Mouse (Mus musculus) left cerebral cortex, postnatal 25 days (tissue): ENCODE measurements at regions not wholly inside any gene's neighbourhood (a gene's known extent, or its start where the extent isn't known, plus 50 kb on each side); places are given as distances from the start of the nearest gene placed in this dataset.

Experiments used
- DNase-seq, 2 experiments: peaks; one replicate each; pipeline ENCODE4 v3.0.0; 2022; ENCODE audit warnings: low spot score in 2 of 2, mixed read lengths in 1 of 2
- intact Hi-C: fragments of 180-260 bp; cut with DNase I; formaldehyde crosslinking; loops from one replicate; pipeline ENCODE4 v1.15.1; 2025

GRCm38 (mm10) chr11:89247991-89248390, 54.1 kb downstream of the Nog start:
- intact Hi-C loops, result no loop called here
- no peak for DNase-seq

- intact Hi-C loops, result loop anchor here (2.0 kb wide), 1 partner anchor 61 kb away; no protein-coding TSS in a partner anchor
- DNase-seq, result peak; percentile 10 to 20
These were observed 58.8 kb downstream of the Nog start for GRCm38 (mm10) chr11:89243370-89243769.

- DNase-seq, result no peak
- intact Hi-C loops, result loop anchor here (2.0 kb wide), 1 partner anchor 63 kb away; no protein-coding TSS in a partner anchor
These were observed 60.0 kb downstream of the Nog start for GRCm38 (mm10) chr11:89242130-89242529.

- DNase-seq, result peak in 1 of 2 experiments; percentile 34
- intact Hi-C loops, result no loop called here
These were observed 62.2 kb downstream of the Nog start for GRCm38 (mm10) chr11:89239891-89240290.

- intact Hi-C loops, result no loop called here
- DNase-seq, result no peak
These were observed 65.2 kb downstream of the Nog start for GRCm38 (mm10) chr11:89236904-89237303.

- intact Hi-C loops, result no loop called here
These were observed 69.2 kb downstream of the Nog start for GRCm38 (mm10) chr11:89232884-89233480.

GRCm38 (mm10) chr11:89229726-89230125, 72.4 kb downstream of the Nog start:
- intact Hi-C loops, result no loop called here
- no peak for DNase-seq

More at GRCm38 (mm10) chr11:89232884-89233480, 69.2 kb downstream of the Nog start:
- no peak for DNase-seq

GRCm38 (mm10) chr11:89213204-89213603, 88.9 kb downstream of the Nog start:
- intact Hi-C loops, result no loop called here
- no peak for DNase-seq

GRCm38 (mm10) chr11:89209531-89209950, 92.6 kb downstream of the Nog start:
- intact Hi-C loops, result no loop called here
- DNase-seq, result no peak

- DNase-seq, result no peak
- intact Hi-C loops, result no loop called here
These were observed 93.1 kb downstream of the Nog start for GRCm38 (mm10) chr11:89209072-89209471.

GRCm38 (mm10) chr11:89206788-89207187, 95.3 kb downstream of the Nog start:
- intact Hi-C loops, result no loop called here
- no peak for DNase-seq

GRCm38 (mm10) chr11:89204948-89205545, 97.1 kb downstream of the Nog start:
- intact Hi-C loops, result no loop called here

GRCm38 (mm10) chr11:89200458-89200857, 101.7 kb downstream of the Nog start:
- intact Hi-C loops, result no loop called here
- no peak for DNase-seq

More at GRCm38 (mm10) chr11:89204948-89205545, 97.1 kb downstream of the Nog start:
- no peak for DNase-seq

GRCm38 (mm10) chr11:89192815-89193214, 109.3 kb downstream of the Nog start:
- DNase-seq, result no peak
- intact Hi-C loops, result no loop called here

- peak; percentile 11 to 67 for DNase-seq
- intact Hi-C loops, result no loop called here
These were observed 113.4 kb downstream of the Gm525 start for GRCm38 (mm10) chr11:89186911-89187621.

GRCm38 (mm10) chr11:89185862-89186261, 112.2 kb downstream of the Gm525 start:
- intact Hi-C loops, result no loop called here
- no peak for DNase-seq

- DNase-seq, result no peak
- intact Hi-C loops, result no loop called here
These were observed 107.8 kb downstream of the Gm525 start for GRCm38 (mm10) chr11:89181471-89181870.

- intact Hi-C loops, result no loop called here
- no peak for DNase-seq
These were observed 104.8 kb downstream of the Gm525 start for GRCm38 (mm10) chr11:89178436-89178835.

- no peak for DNase-seq
- intact Hi-C loops, result no loop called here
These were observed 101.9 kb downstream of the Gm525 start for GRCm38 (mm10) chr11:89175511-89175910.

GRCm38 (mm10) chr11:89174967-89175366, 101.3 kb downstream of the Gm525 start:
- no peak for DNase-seq
- intact Hi-C loops, result no loop called here

- intact Hi-C loops, result loop anchor here (1.0 to 10.0 kb wide), 4 partner anchors 64 to 760 kb away; no protein-coding TSS in a partner anchor
- DNase-seq, result peak; percentile 67 to 85
These were observed 91.6 kb downstream of the Gm525 start for GRCm38 (mm10) chr11:89165278-89165677.
